Mouse (Mus musculus) forebrain, postnatal 0 days (tissue): ENCODE data around the gene Zbtb34. TPM values are rescaled to one million over a fixed set of nuclear protein-coding genes. Genes with fewer than 3 reads are reported as not detected.

Experiments used
- ATAC-seq: fragments of 200-750 bp; cut with Nextera tagmentation; 2 replicates; pipeline ENCODE4 v1.8.0; 2017; ENCODE audit warnings: mild to moderate bottlenecking, moderate library complexity
- DNase-seq: peaks from one replicate; pipeline ENCODE4 v3.0.0-alpha.2; 2015
- H3K27ac ChIP-seq: fragments of 300-500 bp; sonication (generic); 2 replicates; pipeline ENCODE4 v1.5.1; 2014; ENCODE audit warnings: low read depth, mild to moderate bottlenecking, antibody characterized with exemption, low read length, moderate library complexity, mixed read lengths
- H3K27me3 ChIP-seq: fragments of 300-500 bp; sonication (generic); 2 replicates; pipeline ENCODE4 v1.6.1; 2014; ENCODE audit warnings: mild to moderate bottlenecking, low read length, mixed read lengths; ENCODE audit not compliant: insufficient read depth
- H3K36me3 ChIP-seq: fragments of 300-500 bp; sonication (generic); 2 replicates; pipeline ENCODE4 v1.6.1; 2014; ENCODE audit warnings: mild to moderate bottlenecking, moderate library complexity; ENCODE audit not compliant: insufficient read depth
- H3K4me1 ChIP-seq: fragments of 300-500 bp; sonication (generic); 2 replicates; pipeline ENCODE4 v1.6.1; 2014; ENCODE audit warnings: antibody characterized with exemption; ENCODE audit not compliant: insufficient read depth
- H3K4me2 ChIP-seq: fragments of 300-500 bp; sonication (generic); 2 replicates; pipeline ENCODE4 v1.6.1; 2014; ENCODE audit warnings: low read depth, mild to moderate bottlenecking, moderate library complexity
- H3K4me3 ChIP-seq: fragments of 300-500 bp; sonication (generic); 2 replicates; pipeline ENCODE4 v1.5.1; 2014; ENCODE audit warnings: low read depth, low read length, mixed read lengths
- H3K9ac ChIP-seq: fragments of 300-500 bp; sonication (generic); 2 replicates; pipeline ENCODE4 v1.6.1; 2014; ENCODE audit warnings: mild to moderate bottlenecking
- H3K9me3 ChIP-seq: fragments of 300-500 bp; sonication (generic); 2 replicates; pipeline ENCODE4 v1.6.1; 2016; ENCODE audit warnings: low read length
- CTCF ChIP-seq: sonication (generic); IDR thresholded peaks from 2 replicates; pipeline ENCODE4 v1.5.1; 2016; ENCODE audit warnings: antibody characterized with exemption, control low read depth, low read depth
- WGBS: fragments of 180-500 bp; shearing (Covaris S2); extraction: QIAGEN DNeasy Blood & Tissue Kit; methylation state at CpG from one replicate; pipeline ENCODE4 v1.1.7; 2014; 5-methylcytosine and 5-hydroxymethylcytosine counted together
- polyA plus RNA-seq: library from polyadenylated mRNA; unstranded; fragments of >200 nt; fragmentation: Nextera tagmentation; extraction: Ambion mirVana; gene quantifications from 2 replicates; pipeline ENCODE4 v1.2.1, GENCODE M21; 2015
- total RNA-seq: library from RNA; depleted of rRNA; stranded (reverse); fragments of >200 nt; gene quantifications from 2 replicates; pipeline ENCODE4 v1.2.3, GENCODE M21; 2014

Gene Zbtb34
- total and polyA plus RNA-seq, 2 experiments from 2014 or later, result 4.5 to 24.1 TPM

DNA sequence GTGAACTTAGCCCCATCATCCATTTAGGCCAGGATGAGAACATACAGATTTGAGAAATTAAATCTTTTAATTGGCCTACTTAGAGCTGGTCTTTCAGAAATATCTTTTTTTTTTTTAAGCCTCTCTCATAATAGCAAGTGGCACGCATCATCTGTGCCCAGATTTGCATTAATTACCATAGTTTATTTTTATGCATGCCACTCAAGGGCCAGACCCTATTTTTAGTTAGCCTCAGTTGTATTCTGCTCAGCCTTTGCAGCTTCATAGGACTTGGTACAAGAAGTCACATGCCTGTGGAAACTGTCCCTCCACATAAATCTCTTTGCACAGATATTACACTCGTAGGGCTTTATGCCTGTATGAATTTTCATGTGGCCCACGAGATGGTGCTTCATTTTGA, 22.4 kb upstream of the Zbtb34 start:
- TF ChIP-seq CTCF, result no peak
- Histone ChIP-seq H3K36me3 (peaks cover 47% of the 10 kb centered on the region), H3K4me3 (no peak overlapping the region), H3K4me2 (no peak overlapping the region), H3K9me3 (no peaks in the 10 kb centered on the region), H3K27me3 (no peaks in the 10 kb centered on the region), H3K27ac (peak overlapping the region; percentile 66; the same call in 1 of the 2 replicates), H3K4me1 (no peaks in the 10 kb centered on the region), H3K9ac (no peak overlapping the region)
- 47% methylated on average over 3 of the region's 3 CpGs for WGBS
- peak; percentile 76 for ATAC-seq
- no peak for DNase-seq

- Histone ChIP-seq H3K27ac (peak overlapping the region; percentile 66), H3K4me3 (no peak overlapping the region)
These were observed 21.6 kb upstream of the Zbtb34 start for GRCm38 (mm10) chr2:33452721-33453120.

DNA sequence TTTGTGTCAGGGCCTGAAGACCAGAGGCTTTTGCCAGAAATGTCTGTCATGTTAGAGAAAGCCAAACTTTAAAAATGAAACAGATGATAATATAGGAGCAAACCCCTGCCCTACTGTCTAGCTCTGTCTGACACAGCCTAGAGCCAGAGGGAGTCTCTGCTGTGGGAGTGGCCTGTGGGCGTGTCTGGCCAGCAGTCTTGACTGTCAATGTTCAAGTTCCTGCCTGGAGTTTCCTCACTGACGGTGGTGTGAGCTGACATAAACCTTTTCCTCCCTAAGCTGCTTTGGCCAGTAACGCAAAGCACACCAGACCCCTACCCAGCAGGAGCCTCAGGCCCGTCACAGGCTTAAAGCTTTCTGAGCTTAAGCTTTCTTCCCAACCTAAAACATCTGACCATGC, 21.0 kb upstream of the Zbtb34 start:
- Histone ChIP-seq H3K27ac (no peak overlapping the region), H3K4me2 (no peak overlapping the region), H3K36me3 (peaks cover 48% of the 10 kb centered on the region), H3K4me3 (no peak overlapping the region), H3K9me3 (no peaks in the 10 kb centered on the region), H3K4me1 (no peaks in the 10 kb centered on the region), H3K27me3 (no peaks in the 10 kb centered on the region), H3K9ac (no peak overlapping the region)
- WGBS, result 53% methylated on average over 4 of the region's 4 CpGs
- DNase-seq (no peak), ATAC-seq (no peak)
- no peak for TF ChIP-seq CTCF

More at GRCm38 (mm10) chr2:33452721-33453120, 21.6 kb upstream of the Zbtb34 start:
- Histone ChIP-seq H3K27me3 (no peaks in the 10 kb centered on the region), H3K4me1 (no peaks in the 10 kb centered on the region), H3K9me3 (no peaks in the 10 kb centered on the region), H3K36me3 (peaks cover 48% of the 10 kb centered on the region), H3K9ac (no peak overlapping the region), H3K4me2 (no peak overlapping the region)
- ATAC-seq (no peak), DNase-seq (no peak)
- no peak for TF ChIP-seq CTCF
- WGBS, result 87% methylated on average over 5 of the region's 5 CpGs

- H3K9ac ChIP-seq, result no peak overlapping the region
- H3K27me3 ChIP-seq, result no peaks in the 10 kb centered on the region
- ATAC-seq (no peak), DNase-seq (no peak)
- no peak overlapping the region for H3K4me3 ChIP-seq
- no peaks in the 10 kb centered on the region for H3K4me1 ChIP-seq
- TF ChIP-seq CTCF, result no peak
- WGBS, result 90% methylated on average over 11 of the region's 11 CpGs
- no peaks in the 10 kb centered on the region for H3K9me3 ChIP-seq
- H3K4me2 ChIP-seq, result no peak overlapping the region
- H3K27ac ChIP-seq, result no peak overlapping the region
- peaks cover 48% of the 10 kb centered on the region for H3K36me3 ChIP-seq
These were observed 20.2 kb upstream of the Zbtb34 start for GRCm38 (mm10) chr2:33451038-33451978.

DNA sequence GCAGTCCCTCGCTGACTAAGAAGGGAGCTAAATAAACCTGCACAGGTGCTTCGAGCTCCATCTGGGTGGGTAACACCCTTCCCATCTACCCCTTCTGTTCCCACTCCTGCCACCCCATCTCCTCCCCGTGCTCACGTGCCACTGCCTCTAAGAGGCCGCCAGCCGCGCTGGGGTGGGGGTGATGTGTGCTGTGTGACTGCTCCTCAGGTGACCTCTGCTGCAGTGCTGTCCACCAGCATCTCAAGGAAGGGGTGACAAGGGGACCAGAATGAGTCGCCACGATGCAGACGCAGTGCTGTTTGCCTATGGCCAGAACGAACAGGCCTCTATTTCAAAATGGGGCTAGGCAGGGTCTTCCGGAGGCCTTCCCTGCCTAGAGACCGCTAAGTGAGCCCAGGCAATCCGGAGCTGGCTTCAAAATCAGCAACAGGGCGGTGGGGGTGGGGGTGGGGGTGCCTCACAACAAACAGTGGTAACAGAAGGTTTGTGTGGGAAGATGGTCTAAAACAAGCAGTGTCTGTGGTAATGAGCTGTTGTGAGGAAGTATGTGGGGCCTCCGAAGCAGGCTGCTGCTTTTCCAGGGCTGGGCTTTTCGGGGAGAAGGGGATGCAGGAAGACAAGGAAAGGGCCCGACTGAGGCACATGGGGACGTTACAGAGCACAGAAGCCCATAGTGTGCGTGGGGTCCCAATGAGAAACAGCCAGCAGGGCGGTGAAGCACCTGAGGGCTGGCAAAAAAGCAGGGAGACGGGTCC, 18.2 kb upstream of the Zbtb34 start:
- DNase-seq (no peak), ATAC-seq (no peak)
- Histone ChIP-seq H3K9ac (no peak overlapping the region), H3K4me3 (no peak overlapping the region), H3K36me3 (peaks cover 45% of the 10 kb centered on the region), H3K27ac (no peak overlapping the region), H3K4me2 (no peak overlapping the region), H3K27me3 (no peaks in the 10 kb centered on the region), H3K4me1 (no peaks in the 10 kb centered on the region), H3K9me3 (no peaks in the 10 kb centered on the region)
- 90% methylated on average over 22 of the region's 22 CpGs for WGBS
- no peak for TF ChIP-seq CTCF

DNA sequence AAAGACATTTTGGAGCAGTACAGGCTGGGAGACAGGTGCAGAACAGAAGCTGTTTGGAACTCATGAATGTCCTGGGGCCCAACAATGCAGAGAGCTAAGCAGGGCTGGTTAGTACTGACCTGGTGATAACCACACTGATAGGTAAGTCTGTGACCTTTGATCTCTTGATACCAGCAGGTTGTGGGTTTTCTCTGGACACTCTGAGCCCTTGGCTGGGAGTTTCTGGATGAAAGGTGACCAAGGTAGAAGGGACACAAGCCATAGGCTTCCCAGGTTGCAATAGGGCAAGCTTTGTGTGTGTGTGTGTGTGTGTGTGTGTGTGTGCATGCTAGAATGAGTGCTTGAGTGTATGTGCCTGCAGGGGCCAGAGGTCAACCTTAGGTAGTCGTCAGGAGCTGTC, 15.7 kb upstream of the Zbtb34 start:
- no peak for TF ChIP-seq CTCF
- H3K27me3 ChIP-seq, result no peaks in the 10 kb centered on the region
- H3K27ac ChIP-seq, result no peak overlapping the region
- no peak overlapping the region for H3K4me2 ChIP-seq
- H3K4me3 ChIP-seq, result no peak overlapping the region
- DNase-seq, result no peak
- H3K4me1 ChIP-seq, result no peaks in the 10 kb centered on the region
- H3K9me3 ChIP-seq, result no peaks in the 10 kb centered on the region
- ATAC-seq, result no peak
- peaks cover 26% of the 10 kb centered on the region for H3K36me3 ChIP-seq
- WGBS, result 78% methylated on average over 1 of the region's 1 CpGs
- no peak overlapping the region for H3K9ac ChIP-seq

- Histone ChIP-seq H3K4me1 (no peaks in the 10 kb centered on the region), H3K4me2 (no peak overlapping the region), H3K27ac (no peak overlapping the region), H3K27me3 (no peaks in the 10 kb centered on the region), H3K9me3 (no peaks in the 10 kb centered on the region), H3K4me3 (no peak overlapping the region), H3K36me3 (peaks cover 16% of the 10 kb centered on the region), H3K9ac (no peak overlapping the region)
- no peak for TF ChIP-seq CTCF
- ATAC-seq, result no peak
- 94% methylated on average over 5 of the region's 5 CpGs for WGBS
- no peak for DNase-seq
These were observed 14.6 kb upstream of the Zbtb34 start for GRCm38 (mm10) chr2:33445741-33446140.
